ENCODE assay signal across 11 mouse cellular contexts in genomic region chr8:122277204-122277995, GRCm38 (mm10). TPM values are rescaled to one million over a fixed set of nuclear protein-coding genes. Genes with fewer than 3 reads are reported as not detected.
DNase-seq lines count a peak whose midpoint lies in the region; ATAC-seq and TF ChIP-seq lines count a peak whose summit lies in the region.
"Had no signal": no experiment of that assay in that cellular context is flagged by ENCODE, and none has a peak within 500 bp of the region (broad histone marks: within the 10 kb centered on the region; RNA-seq: fewer than 3 reads in every experiment).

No protein-coding gene starts in this region.

- no peak overlapping the region for H3K9ac ChIP-seq in lung, postnatal 0 days (replicated peaks; ENCODE audit: low read depth)
- H3K9ac ChIP-seq in liver, embryonic 14.5 days (replicated peaks) = no peak overlapping the region
- H3K9ac ChIP-seq: embryonic facial prominence, embryonic 13.5 days; lung, embryonic 14.5 days had no signal

- no peak for TF ChIP-seq EP300 in lung, postnatal 0 days (IDR thresholded peaks at IDR 0.05)
- TF ChIP-seq EP300 in liver, embryonic 14.5 days (IDR thresholded peaks at IDR 0.05; ENCODE audit: low read depth) = no peak

- peak; percentile 30 for DNase-seq in cerebellum, adult 11-12 months
- no peak for DNase-seq in cerebellum, adult 8-10 months
- DNase-seq in lung, postnatal 0 days (ENCODE audit: low spot score) = no peak
- no peak for DNase-seq in lung, postnatal 4 days
- peak; percentile 68 for DNase-seq in embryo, embryonic 10.5 days (ENCODE audit: low spot score)
- DNase-seq in liver, embryonic 14.5 days (ENCODE audit: low read depth in 3 of 3, low spot score in 3 of 3) = no peak
- DNase-seq in testis, postnatal 14 days (ENCODE audit: low spot score) = no peak
- no peak for DNase-seq in T-cell, adult 2 months (ENCODE audit: low spot score)
- DNase-seq: adrenal gland, postnatal 10 days; lung, embryonic 14.5 days had no signal

- peaks cover 6% of the 10 kb centered on the region; the same call in 1 of the 2 replicates for H3K4me1 ChIP-seq in lung, postnatal 0 days (ENCODE audit: insufficient read depth, low read depth, low read length)
- H3K4me1 ChIP-seq in liver, embryonic 14.5 days (replicated peaks; ENCODE audit: control insufficient read depth in 2 of 2, insufficient read depth in 2 of 2, low read length in 1 of 2) = peaks cover 55 to 58% of the 10 kb centered on the region in 2 experiments

- H3K4me3 ChIP-seq in lung, postnatal 0 days (ENCODE audit: low read depth, low read length) = no peak overlapping the region
- no peak overlapping the region for H3K4me3 ChIP-seq in liver, embryonic 14.5 days (ENCODE audit: insufficient read depth in 1 of 2, low read depth in 2 of 2, low read length in 2 of 2)
- H3K4me3 ChIP-seq: embryonic facial prominence, embryonic 13.5 days had no signal

- no peaks in the 10 kb centered on the region for H3K36me3 ChIP-seq in lung, postnatal 0 days (ENCODE audit: insufficient read depth, low read length)
- no peaks in the 10 kb centered on the region for H3K36me3 ChIP-seq in liver, embryonic 14.5 days (replicated peaks; ENCODE audit: control insufficient read depth, insufficient read depth, low read depth)
- H3K36me3 ChIP-seq: embryonic facial prominence, embryonic 13.5 days had no signal

- H3K4me2 ChIP-seq in lung, postnatal 0 days (replicated peaks; ENCODE audit: low read depth, low read length) = no peak overlapping the region
- 0 out of 2 replicates have a peak overlapping the region, but pooled peaks have one; percentile 2 for H3K4me2 ChIP-seq in liver, embryonic 14.5 days (ENCODE audit: low read depth)
- H3K4me2 ChIP-seq: embryonic facial prominence, embryonic 13.5 days; lung, embryonic 14.5 days had no signal

- H3K9me3 ChIP-seq in lung, postnatal 0 days (ENCODE audit: low read length) = no peaks in the 10 kb centered on the region
- H3K9me3 ChIP-seq in liver, embryonic 14.5 days (ENCODE audit: control insufficient read depth, low read length) = no peaks in the 10 kb centered on the region
- H3K9me3 ChIP-seq: embryonic facial prominence, embryonic 13.5 days had no signal

- no peak overlapping the region for H3K27ac ChIP-seq in lung, postnatal 0 days (ENCODE audit: low read length)
- no peak overlapping the region for H3K27ac ChIP-seq in liver, embryonic 14.5 days
- H3K27ac ChIP-seq: embryonic facial prominence, embryonic 13.5 days had no signal

- ATAC-seq in lung, postnatal 0 days = no peak
- no peak for ATAC-seq in liver, embryonic 14.5 days (ENCODE audit: insufficient read depth)

- H3K27me3 ChIP-seq in lung, postnatal 0 days (replicated peaks; ENCODE audit: insufficient read depth, low read length) = no peaks in the 10 kb centered on the region
- H3K27me3 ChIP-seq in liver, embryonic 14.5 days (ENCODE audit: control insufficient read depth, insufficient read depth, low read length) = no peaks in the 10 kb centered on the region

- WGBS in lung, postnatal 0 days = 67% methylated on average over 18 of the region's 18 CpGs
- 64% methylated on average over 18 of the region's 18 CpGs for WGBS in liver, embryonic 14.5 days (ENCODE audit: insufficient replicate concordance)

- peak; percentile 41 for TF ChIP-seq CTCF in lung, postnatal 0 days (IDR thresholded peaks at IDR 0.05)
- peak; percentile 50 for TF ChIP-seq CTCF in liver, embryonic 14.5 days (IDR thresholded peaks at IDR 0.05; ENCODE audit: low read depth)

RNA-seq across cellular contexts. Expression of gene Zfpm1, which starts 4.5 kb away (rescaled TPM):
- polyA plus RNA-seq in lung, postnatal 0 days (2015; fragmentation: Nextera tagmentation; extraction: Ambion mirVana) = 1.5 and 1.7 TPM in 2 replicates
- polyA plus RNA-seq in liver, embryonic 14.5 days (2012; rRNA removed) = 69.6 and 80.3 TPM in 2 replicates
- polyA plus RNA-seq in liver, embryonic 14.5 days (2014; fragmentation: Nextera tagmentation; extraction: Ambion mirVana) = 13.3 and 16.2 TPM in 2 replicates

Comparison
In these comparisons a context has a peak if more than half of its experiments do, and no peak if none do; other contexts are left out.
1. DNase-seq: peak in cerebellum, adult 11-12 months (single experiment) and embryo, embryonic 10.5 days (single experiment); none in cerebellum, adult 8-10 months (single experiment), lung, postnatal 0 days (single experiment), lung, postnatal 4 days (0 of 2), liver, embryonic 14.5 days (0 of 3), testis, postnatal 14 days (single experiment) and T-cell, adult 2 months (single experiment).